Mouse (Mus musculus) 3T3-L1 (cell line): ENCODE results near the gene Hpse.

ENCODE experiments used
- DNase-seq: peaks from one replicate; pipeline ENCODE4 v3.0.0-alpha.2; 2015; ENCODE audit warnings: low read depth, low spot score

Gene Hpse

DNA sequence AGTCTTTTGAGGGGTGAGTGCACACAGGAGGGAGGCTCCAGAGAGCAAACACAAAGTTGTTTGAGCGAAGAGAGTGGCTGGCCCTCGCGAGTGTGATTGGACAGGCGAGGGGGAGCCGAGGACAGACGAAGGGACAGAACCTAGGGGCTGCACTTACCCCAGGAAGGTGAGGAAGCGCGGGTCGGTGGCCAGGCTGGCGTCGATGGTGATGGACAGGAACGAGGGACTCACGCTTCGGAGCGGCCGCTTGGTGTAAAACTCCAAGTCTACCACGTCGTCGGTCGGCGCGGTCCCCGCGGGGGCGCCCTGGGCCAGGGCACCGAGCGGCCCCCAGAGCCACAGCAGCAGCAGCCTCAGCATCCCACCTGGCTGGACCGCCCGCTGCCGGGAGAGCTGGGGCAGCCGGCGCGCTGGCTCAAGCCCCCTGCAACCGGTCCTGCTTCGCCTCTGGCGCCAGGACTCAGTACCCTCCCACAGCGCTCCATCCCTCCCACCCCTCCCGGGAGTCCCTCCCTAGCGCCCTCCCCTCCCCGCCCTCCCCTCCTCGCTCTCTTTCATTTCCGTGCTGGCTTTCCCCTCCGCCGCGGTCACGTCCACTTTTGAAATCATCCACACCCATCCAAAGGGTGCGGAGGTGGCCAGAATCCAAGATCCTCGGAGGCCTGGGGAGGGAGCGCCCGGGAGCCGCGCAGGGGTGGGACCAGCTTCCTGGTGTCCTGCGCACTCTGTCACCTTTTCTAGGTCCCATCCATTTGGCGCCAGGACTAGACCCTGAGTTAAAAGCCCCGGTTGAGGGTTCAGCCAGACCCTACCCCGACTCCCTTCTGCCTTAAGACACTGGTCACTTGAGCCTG lies at the start of gene Hpse:
Gene Hpse (minus strand): TSS at position 482 of the 854 bp plus-strand sequence.
- DNase-seq: no peak

GRCm38 (mm10) chr5:100766026-100766425 lies 46.5 kb upstream of the Hpse start:
- no peak for DNase-seq

- no peak for DNase-seq
Measured at GRCm38 (mm10) chr5:100761736-100762135, 42.2 kb upstream of the Hpse start.

DNA sequence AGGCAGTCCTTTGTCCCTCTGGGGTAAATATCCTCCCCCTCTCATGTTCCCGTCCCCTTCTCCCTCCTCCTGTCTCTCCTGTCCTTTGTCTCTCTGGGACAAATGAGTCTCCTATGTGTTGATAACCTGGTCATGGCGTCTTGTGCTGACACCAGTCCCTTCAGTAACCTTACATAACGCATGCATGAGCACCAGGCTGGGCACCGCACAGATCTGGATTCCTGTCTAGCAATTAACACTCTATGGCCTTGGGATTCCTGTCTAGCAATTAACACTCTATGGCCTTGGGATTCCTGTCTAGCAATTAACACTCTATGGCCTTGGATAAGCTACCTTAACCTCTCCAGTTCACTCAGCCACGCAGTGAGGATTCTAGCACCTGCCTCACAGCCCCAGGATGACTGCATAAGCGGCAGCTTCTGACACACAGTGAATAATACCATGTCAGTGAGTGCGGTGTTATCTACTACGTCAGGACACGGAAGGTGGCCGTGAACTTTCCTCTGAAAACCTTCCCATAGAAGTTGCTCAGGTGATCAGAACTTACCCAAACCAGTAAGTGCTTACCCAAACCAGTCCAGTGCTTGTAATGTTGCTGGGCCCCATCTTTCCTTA lies 40.6 kb upstream of the Hpse start:
- DNase-seq: no peak

GRCm38 (mm10) chr5:100758121-100758520 lies 38.6 kb upstream of the Hpse start:
- no peak for DNase-seq

DNA sequence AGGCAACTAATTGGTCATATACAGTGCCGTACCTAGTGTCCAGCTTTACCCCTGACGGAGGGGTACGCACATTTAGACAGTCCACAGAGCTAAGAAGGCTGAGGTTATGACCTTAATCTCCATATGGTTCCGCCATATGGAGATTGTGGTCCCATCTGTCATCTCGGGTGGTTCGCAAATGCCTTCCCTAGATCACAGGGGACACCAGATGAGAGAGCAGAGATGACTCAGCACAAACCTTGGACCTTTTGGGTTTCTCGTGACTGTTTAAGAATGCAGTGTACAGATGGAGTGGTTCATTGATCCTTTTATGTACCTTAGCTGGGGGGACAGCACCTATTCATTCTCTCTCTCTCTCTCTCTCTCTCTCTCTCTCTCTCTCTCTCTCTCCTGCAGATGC lies 33.9 kb upstream of the Hpse start:
- DNase-seq: peak; percentile 13

- no peak for DNase-seq
Measured at GRCm38 (mm10) chr5:100751655-100752054, 32.1 kb upstream of the Hpse start.

DNA sequence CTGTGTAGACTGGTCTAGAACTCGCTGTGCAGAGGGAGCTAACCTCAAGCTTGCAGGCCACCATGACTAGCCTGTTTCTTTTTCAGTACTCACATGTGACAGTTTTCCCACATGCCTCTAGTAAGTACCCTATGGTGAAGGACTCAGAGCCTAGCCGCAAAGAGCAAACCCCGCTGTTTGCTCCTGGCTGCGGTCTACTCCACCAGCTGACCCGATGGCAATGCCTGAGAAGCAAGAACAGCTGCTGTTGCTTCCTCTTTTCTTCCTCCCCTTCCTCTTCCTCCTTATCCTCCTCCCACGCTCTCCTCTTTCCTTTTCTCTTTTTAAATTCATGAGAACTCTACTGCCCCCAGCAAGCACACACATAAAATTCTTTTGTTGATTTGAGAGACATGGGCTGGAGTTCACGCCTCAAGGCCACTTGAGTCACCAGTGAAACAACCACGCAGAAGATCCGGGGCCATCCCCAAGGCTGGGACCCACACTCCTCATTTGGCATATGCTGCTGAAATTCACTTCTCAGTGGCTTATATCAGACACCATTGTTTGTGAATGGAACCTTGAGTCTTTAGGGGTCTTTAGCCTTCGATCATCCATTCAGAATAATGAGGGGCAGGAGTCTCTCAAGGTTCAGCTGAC lies 31.2 kb upstream of the Hpse start:
- no peak for DNase-seq

DNA sequence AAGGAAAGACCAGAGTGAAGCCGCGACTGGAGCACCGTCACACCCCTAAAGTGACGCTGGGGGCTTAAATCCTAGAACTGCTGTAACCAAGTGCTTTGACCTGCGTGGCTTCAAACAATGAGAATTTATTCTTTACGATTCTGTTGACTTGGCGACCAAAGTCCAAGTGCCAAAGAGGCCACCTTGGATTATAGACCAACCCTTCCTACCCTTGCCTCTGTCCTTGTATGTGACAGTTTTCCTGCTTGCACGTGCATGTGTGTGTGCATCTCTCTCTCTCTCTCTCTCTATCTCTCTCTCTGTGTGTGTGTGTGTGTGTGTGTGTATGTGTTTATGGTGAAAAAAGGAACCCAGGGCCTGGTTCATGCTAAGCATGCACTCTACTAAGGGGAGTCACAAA lies 19.3 kb upstream of the Hpse start:
- no peak for DNase-seq

- DNase-seq: no peak
Measured at GRCm38 (mm10) chr5:100736919-100737318, 17.4 kb upstream of the Hpse start.

DNA sequence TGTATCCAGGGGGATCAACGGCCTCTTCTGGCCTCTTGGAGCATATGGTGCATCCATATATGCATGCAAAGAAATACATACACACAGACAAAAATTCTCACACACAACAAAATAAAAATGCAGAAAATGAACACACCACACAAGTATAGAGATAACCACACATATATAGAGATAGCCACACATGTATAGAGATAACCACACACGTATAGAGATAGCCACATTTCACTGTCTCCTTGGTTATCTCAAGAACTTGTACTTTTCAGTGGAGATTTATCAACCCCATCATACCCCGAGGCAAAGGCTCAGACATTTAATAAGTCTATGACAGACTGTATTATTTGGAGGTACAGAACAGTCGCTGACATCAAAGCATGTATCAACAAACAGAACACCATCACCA lies 15.0 kb upstream of the Hpse start:
- DNase-seq: no peak

DNA sequence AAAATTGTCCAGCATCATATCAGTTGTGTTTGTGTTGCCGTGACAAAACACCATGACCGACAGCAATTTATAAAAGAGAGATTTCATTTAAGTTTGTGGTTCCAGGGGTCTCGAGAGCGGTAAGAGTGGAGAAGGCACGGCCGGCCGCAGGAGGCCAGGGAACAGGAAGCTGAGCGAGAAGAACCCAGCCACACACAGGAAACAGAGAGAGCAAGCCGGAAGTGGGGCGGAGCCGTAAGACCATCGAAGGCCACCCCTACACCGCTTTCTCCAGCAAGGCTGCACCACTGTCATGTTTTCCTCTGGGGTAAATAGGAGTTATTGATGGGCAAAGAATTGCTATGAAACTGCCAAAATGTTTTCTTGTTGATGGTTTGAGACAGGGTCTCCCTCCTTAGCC lies 9.2 kb upstream of the Hpse start:
- no peak for DNase-seq

DNA sequence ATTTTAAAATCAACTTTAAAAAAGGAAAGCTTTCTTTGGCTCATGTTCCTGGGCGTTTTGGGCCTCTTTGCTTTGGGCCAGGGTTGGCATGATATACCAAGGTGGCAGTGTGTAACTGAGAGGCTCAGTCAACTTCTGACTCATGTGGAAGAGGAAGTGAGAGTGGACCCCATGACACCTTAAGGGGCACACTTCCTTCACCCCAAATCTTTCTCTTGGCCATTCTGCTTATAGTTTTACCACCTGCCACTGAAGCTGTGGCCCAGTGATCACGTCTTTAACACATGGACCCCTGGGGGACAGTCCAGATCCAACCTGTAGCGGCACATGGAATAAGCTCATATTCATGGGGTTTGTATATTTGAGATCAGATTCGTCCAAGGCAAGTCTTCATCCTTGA lies 6.5 kb upstream of the Hpse start:
- DNase-seq: no peak

DNA sequence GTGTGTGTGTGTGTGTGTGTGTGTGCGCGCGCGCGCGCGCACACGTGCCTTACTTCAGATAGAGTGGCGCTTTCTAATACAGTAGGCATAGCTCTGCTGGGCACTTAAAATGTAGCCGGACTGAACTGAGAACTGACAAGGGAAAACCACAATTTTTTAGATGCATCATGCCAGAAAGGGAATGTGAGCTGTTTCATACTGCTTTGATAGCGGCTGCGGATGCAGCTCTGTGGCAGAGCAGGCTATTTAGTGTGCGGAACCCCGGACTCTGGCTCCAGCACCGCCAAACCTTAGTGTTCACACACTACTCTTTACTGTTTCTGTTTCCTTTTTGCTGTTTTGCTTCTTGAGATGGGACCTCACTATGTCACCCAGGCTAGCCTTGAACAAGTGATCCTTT lies 2.8 kb downstream of the Hpse start:
- DNase-seq: no peak

GRCm38 (mm10) chr5:100711219-100711618 lies 8.3 kb downstream of the Hpse start:
- no peak for DNase-seq

DNA sequence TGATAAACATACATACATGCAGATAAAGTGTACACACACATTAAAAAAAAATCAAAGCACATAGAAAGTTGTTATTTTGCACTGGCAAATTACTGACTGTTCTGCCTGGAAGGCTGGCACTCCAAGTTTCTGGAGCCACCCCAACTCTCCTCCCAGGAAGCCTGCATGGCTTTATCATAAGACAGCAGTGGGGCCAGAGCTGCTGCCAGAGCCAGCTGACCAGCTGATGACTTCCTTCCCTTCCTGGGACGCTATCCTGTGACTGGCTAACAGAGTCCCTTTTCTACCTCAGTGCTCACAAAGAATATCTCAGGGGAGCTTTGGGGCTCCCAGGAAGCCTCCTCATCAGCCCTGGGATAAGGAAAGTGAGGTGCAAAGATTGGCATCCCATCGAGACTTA lies 9.5 kb downstream of the Hpse start:
- DNase-seq: peak; percentile 16

GRCm38 (mm10) chr5:100709035-100709434 lies 10.5 kb downstream of the Hpse start:
- no peak for DNase-seq

- DNase-seq: no peak
Measured at GRCm38 (mm10) chr5:100706675-100707074, 12.8 kb downstream of the Hpse start.

- DNase-seq: peak; percentile 20
Measured at GRCm38 (mm10) chr5:100704272-100704671, 15.2 kb downstream of the Hpse start.

- DNase-seq: no peak
Measured at GRCm38 (mm10) chr5:100702325-100702724, 17.2 kb downstream of the Hpse start.

- no peak for DNase-seq
Measured at GRCm38 (mm10) chr5:100700861-100701620, 18.5 kb downstream of the Hpse start.

GRCm38 (mm10) chr5:100697886-100698285 lies 21.6 kb downstream of the Hpse start:
- no peak for DNase-seq
